In genomic region chr4:154694361-154694760, GRCm38 (mm10) we compare ENCODE assay signal across 26 mouse cellular contexts. TPM values are rescaled to one million over a fixed set of nuclear protein-coding genes. Genes with fewer than 3 reads are reported as not detected.
DNase-seq lines count a peak whose midpoint lies in the region; ATAC-seq and TF ChIP-seq lines count a peak whose summit lies in the region.
"Had no signal": no experiment of that assay in that cellular context is flagged by ENCODE, and none has a peak within 500 bp of the region (broad histone marks: within the 10 kb centered on the region; RNA-seq: fewer than 3 reads in every experiment).

No protein-coding gene starts in this region.

- H3K27ac ChIP-seq in heart, embryonic 11.5 days (ENCODE audit: low read depth, low read length) = no peak overlapping the region
- peak overlapping the region; percentile 88 for H3K27ac ChIP-seq in limb, embryonic 10.5 days
- H3K27ac ChIP-seq in limb, embryonic 12.5 days = peak overlapping the region; percentile 92
- H3K27ac ChIP-seq in kidney, embryonic 14.5 days (ENCODE audit: low read depth, low read length) = no peak overlapping the region
- H3K27ac ChIP-seq: embryonic facial prominence, embryonic 13.5 days; heart, embryonic 15.5 days; hindbrain, embryonic 10.5 days; hindbrain, embryonic 13.5 days had no signal

- peaks cover 13% of the 10 kb centered on the region for H3K4me1 ChIP-seq in heart, embryonic 11.5 days (ENCODE audit: control insufficient read depth, insufficient read depth, low read length)
- H3K4me1 ChIP-seq in limb, embryonic 10.5 days = peaks cover 58% of the 10 kb centered on the region
- peaks cover 64% of the 10 kb centered on the region for H3K4me1 ChIP-seq in limb, embryonic 12.5 days (replicated peaks)
- no peaks in the 10 kb centered on the region for H3K4me1 ChIP-seq in lung, adult 2 months (ENCODE audit: control insufficient read depth, insufficient read depth, low read length)
- 0 out of 2 replicates have a peak, but pooled peaks cover 4% of the 10 kb centered on the region for H3K4me1 ChIP-seq in kidney, embryonic 14.5 days (ENCODE audit: control insufficient read depth, insufficient read depth, low read length)

- H3K4me3 ChIP-seq in heart, embryonic 11.5 days (ENCODE audit: low read depth, low read length) = no peak overlapping the region
- H3K4me3 ChIP-seq in limb, embryonic 10.5 days = no peak overlapping the region
- no peak overlapping the region for H3K4me3 ChIP-seq in limb, embryonic 12.5 days (replicated peaks)
- no peak overlapping the region for H3K4me3 ChIP-seq in lung, adult 2 months (replicated peaks; ENCODE audit: extremely low read depth, low read depth, low read length)
- no peak overlapping the region for H3K4me3 ChIP-seq in kidney, embryonic 14.5 days (ENCODE audit: low read length)
- H3K4me3 ChIP-seq: embryonic facial prominence, embryonic 13.5 days; erythroblast, embryonic 14.5 days; heart, embryonic 12.5 days; heart, embryonic 15.5 days; hindbrain, embryonic 10.5 days; hindbrain, embryonic 13.5 days had no signal

- 83% methylated on average over 5 of the region's 5 CpGs for WGBS in heart, embryonic 11.5 days (ENCODE audit: insufficient replicate concordance)
- 93% methylated on average over 5 of the region's 5 CpGs for WGBS in limb, embryonic 10.5 days
- WGBS in limb, embryonic 12.5 days = 85% methylated on average over 5 of the region's 5 CpGs
- WGBS in lung, adult 2 months = 89% methylated on average over 5 of the region's 5 CpGs
- WGBS in kidney, embryonic 14.5 days = 85% methylated on average over 5 of the region's 5 CpGs

- no peak overlapping the region for H3K9ac ChIP-seq in heart, embryonic 11.5 days (ENCODE audit: low read depth, low read length)
- no peak overlapping the region for H3K9ac ChIP-seq in limb, embryonic 12.5 days (replicated peaks)
- H3K9ac ChIP-seq in kidney, embryonic 14.5 days (ENCODE audit: low read depth, low read length) = no peak overlapping the region
- H3K9ac ChIP-seq: embryonic facial prominence, embryonic 13.5 days; heart, embryonic 12.5 days; heart, embryonic 15.5 days; hindbrain, embryonic 13.5 days had no signal

- TF ChIP-seq CTCF in lung, adult 2 months (IDR thresholded peaks at IDR 0.05; ENCODE audit: insufficient read depth, low read length) = no peak

- peak; percentile 80 for DNase-seq in heart, adult 11 months
- DNase-seq in limb, embryonic 10.5 days (ENCODE audit: low spot score) = no peak
- DNase-seq in lung, adult 2 months = no peak
- DNase-seq: adrenal gland, adult 2 months; adrenal gland, postnatal 14 days; cerebellum, adult 11 months; cerebellum, adult 2 months; cerebellum, adult 9-11 months; cerebellum, postnatal 25 days; gastrocnemius, postnatal 10 days; gastrocnemius, postnatal 36 days; heart, postnatal 10 days; heart, postnatal 36 days had no signal

- no peaks in the 10 kb centered on the region for H3K9me3 ChIP-seq in heart, embryonic 11.5 days (replicated peaks; ENCODE audit: control insufficient read depth, low read length)
- no peaks in the 10 kb centered on the region for H3K9me3 ChIP-seq in limb, embryonic 10.5 days (replicated peaks)
- H3K9me3 ChIP-seq in limb, embryonic 12.5 days = no peaks in the 10 kb centered on the region
- H3K9me3 ChIP-seq in kidney, embryonic 14.5 days (ENCODE audit: control insufficient read depth, low read length) = no peaks in the 10 kb centered on the region
- H3K9me3 ChIP-seq: embryonic facial prominence, embryonic 13.5 days; heart, embryonic 12.5 days; heart, embryonic 15.5 days; hindbrain, embryonic 10.5 days; hindbrain, embryonic 13.5 days had no signal

- no peak overlapping the region for H3K4me2 ChIP-seq in heart, embryonic 11.5 days
- H3K4me2 ChIP-seq in limb, embryonic 12.5 days = no peak overlapping the region
- H3K4me2 ChIP-seq in kidney, embryonic 14.5 days (replicated peaks; ENCODE audit: low read depth, low read length) = no peak overlapping the region
- H3K4me2 ChIP-seq: embryonic facial prominence, embryonic 13.5 days; heart, embryonic 12.5 days; heart, embryonic 15.5 days; hindbrain, embryonic 13.5 days had no signal

- no peaks in the 10 kb centered on the region for H3K36me3 ChIP-seq in heart, embryonic 11.5 days (ENCODE audit: control insufficient read depth, insufficient read depth, low read length)
- no peaks in the 10 kb centered on the region for H3K36me3 ChIP-seq in limb, embryonic 10.5 days
- no peaks in the 10 kb centered on the region for H3K36me3 ChIP-seq in limb, embryonic 12.5 days
- H3K36me3 ChIP-seq in kidney, embryonic 14.5 days (ENCODE audit: control insufficient read depth, insufficient read depth, low read length) = no peaks in the 10 kb centered on the region
- H3K36me3 ChIP-seq: embryonic facial prominence, embryonic 13.5 days; heart, embryonic 12.5 days; heart, embryonic 15.5 days; hindbrain, embryonic 10.5 days; hindbrain, embryonic 13.5 days had no signal

- ATAC-seq in heart, embryonic 11.5 days (replicated peaks; ENCODE audit: insufficient number of reproducible peaks, low FRiP score, low TSS enrichment) = no peak
- ATAC-seq in limb, embryonic 12.5 days (ENCODE audit: insufficient number of reproducible peaks, insufficient read depth, low FRiP score, low TSS enrichment, low read depth) = no peak
- ATAC-seq in kidney, embryonic 14.5 days (ENCODE audit: low FRiP score, low TSS enrichment) = no peak
- ATAC-seq: CD4-positive, CD25-positive, alpha-beta regulatory T cell, adult 4 months; forebrain, embryonic 16.5 days; hindbrain, embryonic 16.5 days had no signal

- TF ChIP-seq POLR2A in lung, adult 2 months (IDR thresholded peaks at IDR 0.05; ENCODE audit: borderline replicate concordance, extremely low read depth, low read depth, low read length) = no peak

- H3K27me3 ChIP-seq in heart, embryonic 11.5 days (ENCODE audit: control insufficient read depth, insufficient read depth, low read length) = no peaks in the 10 kb centered on the region
- H3K27me3 ChIP-seq in limb, embryonic 10.5 days (ENCODE audit: low read depth, poor library complexity, severe bottlenecking) = no peaks in the 10 kb centered on the region
- no peaks in the 10 kb centered on the region for H3K27me3 ChIP-seq in limb, embryonic 12.5 days
- H3K27me3 ChIP-seq in kidney, embryonic 14.5 days (ENCODE audit: control insufficient read depth, insufficient read depth, low read length) = no peaks in the 10 kb centered on the region

RNA-seq across cellular contexts. Expression of gene Actrt2, which starts 26.7 kb away (rescaled TPM):
- polyA plus RNA-seq in heart, embryonic 11.5 days (2014; fragmentation: Nextera tagmentation; extraction: Ambion mirVana) = not detected in 2 replicates
- polyA plus RNA-seq in limb, embryonic 10.5 days (2016; fragmentation: Nextera tagmentation; extraction: Ambion mirVana) = not detected in 2 replicates
- polyA plus RNA-seq in limb, embryonic 12.5 days (2016; fragmentation: Nextera tagmentation; extraction: Ambion mirVana) = not detected in 2 replicates
- polyA plus RNA-seq in lung, adult 2 months (2012; rRNA removed) = not detected in 2 replicates
- not detected in 2 replicates for polyA plus RNA-seq in kidney, embryonic 14.5 days (2014; fragmentation: Nextera tagmentation; extraction: Ambion mirVana)
- polyA plus RNA-seq: adrenal gland, adult 2 months; C2C12; CD4-positive, CD25-positive, alpha-beta regulatory T cell, adult 4 months; cerebellum, adult 2 months; embryonic facial prominence, embryonic 13.5 days; erythroblast, embryonic 14.5 days; forebrain, embryonic 16.5 days; heart, embryonic 12.5 days; heart, embryonic 15.5 days; hindbrain, embryonic 10.5 days; hindbrain, embryonic 13.5 days; hindbrain, embryonic 16.5 days had no signal

RNA-seq across cellular contexts. Expression of gene Prdm16, which starts 57.7 kb away (rescaled TPM):
- 14.2 and 14.8 TPM in 2 replicates for polyA plus RNA-seq in heart, embryonic 11.5 days (2014; fragmentation: Nextera tagmentation; extraction: Ambion mirVana)
- 67.4 and 93.9 TPM in 2 replicates for polyA plus RNA-seq in limb, embryonic 10.5 days (2016; fragmentation: Nextera tagmentation; extraction: Ambion mirVana)
- 97.9 and 115 TPM in 2 replicates for polyA plus RNA-seq in limb, embryonic 12.5 days (2016; fragmentation: Nextera tagmentation; extraction: Ambion mirVana)
- 17.7 and 18.3 TPM in 2 replicates for polyA plus RNA-seq in lung, adult 2 months (2012; rRNA removed)
- 13.5 and 25.4 TPM in 2 replicates for polyA plus RNA-seq in kidney, embryonic 14.5 days (2014; fragmentation: Nextera tagmentation; extraction: Ambion mirVana)
- polyA plus RNA-seq: C2C12 had no signal

Comparison
In these comparisons a context has a peak if more than half of its experiments do, and no peak if none do; other contexts are left out.
1. H3K27ac ChIP-seq: peak in limb, embryonic 10.5 days (single experiment) and limb, embryonic 12.5 days (single experiment); none in heart, embryonic 11.5 days (single experiment) and kidney, embryonic 14.5 days (single experiment).